Mouse (Mus musculus): Measurements from ENCODE around the gene Bora. TPM values are rescaled to one million over a fixed set of nuclear protein-coding genes. Genes with fewer than 3 reads are reported as not detected.

Bora gene
- 12.4 and 13.8 TPM in 2 replicates for polyA plus RNA-seq (2015; fragmentation: Nextera tagmentation; extraction: Ambion mirVana)

DNA sequence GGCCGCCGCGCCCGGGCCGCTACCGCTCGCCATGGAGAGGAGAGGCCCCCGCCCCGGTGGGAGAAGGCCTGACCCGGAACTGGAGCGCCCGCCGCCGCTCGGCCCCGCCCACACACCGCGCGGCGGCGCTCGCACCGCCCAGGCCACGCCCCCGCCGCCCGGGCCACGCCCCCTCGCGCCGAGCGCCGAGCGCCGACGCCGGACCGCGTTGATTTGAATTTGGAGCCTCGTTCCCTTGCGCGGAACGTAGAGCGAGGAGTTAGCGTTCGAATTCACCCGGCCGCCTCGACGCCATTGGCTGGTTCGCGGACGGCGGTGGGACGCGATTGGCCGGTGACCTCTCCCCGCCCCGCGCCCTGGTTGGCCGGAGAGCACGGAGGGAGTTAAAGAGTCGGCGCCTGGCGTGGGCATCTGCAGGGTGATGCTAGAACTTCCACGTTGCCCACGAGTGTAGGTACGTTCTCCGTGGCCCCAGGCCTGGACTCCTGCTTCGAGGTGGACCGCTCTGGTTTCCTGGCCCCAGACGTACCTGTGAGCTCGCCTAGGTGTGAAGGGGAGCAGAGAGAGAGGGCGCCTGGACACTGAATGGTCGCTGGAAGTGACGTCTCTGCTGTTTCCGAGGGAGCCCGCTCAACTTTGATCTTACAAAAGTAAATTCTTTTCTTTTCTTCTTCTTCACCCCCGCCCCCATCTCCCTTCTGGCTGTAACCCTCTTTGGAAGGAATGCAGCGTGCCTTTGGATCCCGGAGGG lies at the start of gene Bora, which contains the start of gene Mzt1:
TSS of gene Bora (plus strand) at position 192 of the 751 bp plus-strand sequence.
TSS of gene Mzt1 (minus strand) at position 104 of the 751 bp plus-strand sequence.
- Histone ChIP-seq H3K4me2 (replicated peaks; ENCODE audit: low read depth) (peak within 1 kb of the TSS; percentile 83), H3K27ac (replicated peaks) (peak within 1 kb of the TSS; percentile 94), H3K9me3 (ENCODE audit: control insufficient read depth, low read length) (no peaks in the 10 kb centered on the region), H3K4me1 (replicated peaks; ENCODE audit: control insufficient read depth, insufficient read depth) (peaks cover 5% of the 10 kb centered on the region; the same call in 1 of the 2 replicates), H3K4me3 (ENCODE audit: low read depth, low read length) (peak within 1 kb of the TSS; percentile 95), H3K9ac (ENCODE audit: low read length) (peak within 1 kb of the TSS; percentile 91), H3K36me3 (ENCODE audit: control insufficient read depth, insufficient read depth, low read length) (no peaks in the 10 kb centered on the region), H3K27me3 (ENCODE audit: control insufficient read depth, insufficient read depth, low read length) (no peaks in the 10 kb centered on the region)
- DNase-seq (ENCODE audit: low spot score), result peak; percentile 94
- ATAC-seq (ENCODE audit: low FRiP score, low TSS enrichment), result peak; percentile 97
- WGBS, result under 1% methylated on average over 71 of the region's 81 CpGs
- TF ChIP-seq EP300 (optimal IDR thresholded peaks at IDR 0.05) (no peak), CTCF (IDR thresholded peaks at IDR 0.05; ENCODE audit: low read depth) (no peak)

DNA sequence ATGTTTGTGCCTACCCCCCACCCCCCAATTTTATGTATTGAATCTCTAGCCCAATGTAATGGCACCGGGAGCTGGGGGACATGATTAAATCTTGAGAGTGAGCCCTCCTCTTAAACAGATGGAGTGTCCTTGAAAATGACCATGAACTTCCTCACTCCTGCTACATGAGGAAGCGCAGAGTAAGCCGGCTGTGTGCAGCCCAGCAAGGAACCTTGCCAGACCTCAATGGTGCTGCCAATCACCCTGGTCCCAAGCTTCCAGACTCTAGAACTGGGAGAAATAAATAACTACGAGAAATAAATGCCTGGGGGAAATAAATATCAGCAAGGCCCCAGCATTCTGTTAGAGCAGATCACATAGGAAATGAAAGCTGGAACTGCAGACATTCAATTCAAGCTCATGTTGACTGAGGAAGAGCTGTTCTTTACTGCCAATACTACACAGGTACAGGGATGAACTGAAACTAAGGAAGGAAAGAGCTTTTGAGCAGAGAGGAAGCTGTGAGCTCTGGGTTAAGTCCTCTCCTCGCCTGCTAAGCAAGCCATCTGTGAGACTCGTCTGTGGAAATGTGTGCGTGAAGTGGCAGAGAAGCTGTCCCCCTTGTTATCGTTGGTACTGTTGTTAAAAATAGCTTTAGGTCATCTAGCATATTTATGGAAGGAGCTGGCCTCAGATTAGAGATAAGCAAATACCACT lies 35.6 kb upstream of the Bora start:
- Histone ChIP-seq H3K4me1 (replicated peaks; ENCODE audit: control insufficient read depth, insufficient read depth) (no peaks in the 10 kb centered on the region), H3K4me2 (replicated peaks; ENCODE audit: low read depth) (no peak overlapping the region), H3K4me3 (ENCODE audit: low read depth, low read length) (no peak overlapping the region), H3K27me3 (ENCODE audit: control insufficient read depth, insufficient read depth, low read length) (no peaks in the 10 kb centered on the region), H3K9ac (ENCODE audit: low read length) (no peak overlapping the region), H3K9me3 (ENCODE audit: control insufficient read depth, low read length) (no peaks in the 10 kb centered on the region), H3K27ac (replicated peaks) (no peak overlapping the region), H3K36me3 (ENCODE audit: control insufficient read depth, insufficient read depth, low read length) (no peaks in the 10 kb centered on the region)
- ATAC-seq (ENCODE audit: low FRiP score, low TSS enrichment), result no peak
- TF ChIP-seq CTCF (IDR thresholded peaks at IDR 0.05; ENCODE audit: low read depth), result no peak
- no peak for TF ChIP-seq EP300 (optimal IDR thresholded peaks at IDR 0.05)
- DNase-seq (ENCODE audit: low spot score), result no peak
- WGBS, result 47% methylated on average over 8 of the region's 8 CpGs

- Histone ChIP-seq H3K4me3 (ENCODE audit: low read depth, low read length) (no peak overlapping the region), H3K4me1 (replicated peaks; ENCODE audit: control insufficient read depth, insufficient read depth) (no peaks in the 10 kb centered on the region), H3K9me3 (ENCODE audit: control insufficient read depth, low read length) (no peaks in the 10 kb centered on the region), H3K27ac (replicated peaks) (no peak overlapping the region), H3K9ac (ENCODE audit: low read length) (no peak overlapping the region), H3K27me3 (ENCODE audit: control insufficient read depth, insufficient read depth, low read length) (no peaks in the 10 kb centered on the region), H3K4me2 (replicated peaks; ENCODE audit: low read depth) (no peak overlapping the region), H3K36me3 (ENCODE audit: control insufficient read depth, insufficient read depth, low read length) (no peaks in the 10 kb centered on the region)
- 42% methylated on average over 2 of the region's 2 CpGs for WGBS
- ATAC-seq (ENCODE audit: low FRiP score, low TSS enrichment) (no peak), DNase-seq (ENCODE audit: low spot score) (no peak)
- TF ChIP-seq CTCF (IDR thresholded peaks at IDR 0.05; ENCODE audit: low read depth) (no peak), EP300 (optimal IDR thresholded peaks at IDR 0.05) (no peak)
Observed at GRCm38 (mm10) chr14:99010920-99011313, 35.1 kb upstream of the Bora start.

- no peak overlapping the region for H3K9ac ChIP-seq (ENCODE audit: low read length)
- H3K27ac ChIP-seq (replicated peaks), result no peak overlapping the region
- WGBS, result 64% methylated on average over 7 of the region's 7 CpGs
- H3K4me3 ChIP-seq (ENCODE audit: low read depth, low read length), result no peak overlapping the region
- no peak overlapping the region for H3K4me2 ChIP-seq (replicated peaks; ENCODE audit: low read depth)
- H3K4me1 ChIP-seq (replicated peaks; ENCODE audit: control insufficient read depth, insufficient read depth), result no peaks in the 10 kb centered on the region
- no peaks in the 10 kb centered on the region for H3K36me3 ChIP-seq (ENCODE audit: control insufficient read depth, insufficient read depth, low read length)
- ATAC-seq (ENCODE audit: low FRiP score, low TSS enrichment) (no peak), DNase-seq (ENCODE audit: low spot score) (no peak)
- TF ChIP-seq EP300 (optimal IDR thresholded peaks at IDR 0.05) (no peak), CTCF (IDR thresholded peaks at IDR 0.05; ENCODE audit: low read depth) (no peak)
- no peaks in the 10 kb centered on the region for H3K27me3 ChIP-seq (ENCODE audit: control insufficient read depth, insufficient read depth, low read length)
- no peaks in the 10 kb centered on the region for H3K9me3 ChIP-seq (ENCODE audit: control insufficient read depth, low read length)
Observed at GRCm38 (mm10) chr14:99018691-99019090, 27.3 kb upstream of the Bora start.

DNA sequence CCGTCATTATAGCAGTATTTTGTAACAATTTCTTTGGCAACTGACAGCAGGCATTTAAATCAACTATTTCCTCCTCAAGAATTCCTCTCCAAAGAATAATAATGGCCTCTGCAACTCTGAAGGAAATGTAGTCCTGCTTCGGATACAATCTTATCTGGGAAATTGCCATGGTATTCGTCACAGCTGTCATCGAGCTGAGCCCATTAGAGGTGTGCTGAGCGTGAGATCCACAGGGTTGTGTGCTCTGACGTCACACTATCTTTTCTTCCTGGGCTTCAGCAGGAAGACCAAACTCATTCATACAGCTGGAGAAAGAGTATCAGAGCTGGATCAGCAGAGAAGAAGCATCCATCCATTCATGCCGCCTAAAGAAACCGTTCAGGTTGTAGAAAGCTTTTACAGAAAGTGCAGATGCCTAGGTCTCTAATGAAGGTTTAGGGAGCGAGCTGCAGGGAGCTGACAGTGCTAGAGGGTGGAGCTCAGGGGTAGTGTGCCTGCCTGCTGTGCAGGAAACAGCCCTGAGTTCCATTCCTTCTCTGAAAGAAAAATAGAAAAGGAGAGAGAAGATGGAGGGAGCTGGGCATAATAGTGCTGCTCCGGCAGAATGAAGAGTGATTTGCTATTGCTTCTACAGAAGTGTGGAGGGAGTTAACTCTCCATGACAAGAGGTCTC lies 26.8 kb upstream of the Bora start:
- Histone ChIP-seq H3K4me1 (replicated peaks; ENCODE audit: control insufficient read depth, insufficient read depth) (no peaks in the 10 kb centered on the region), H3K4me3 (ENCODE audit: low read depth, low read length) (no peak overlapping the region), H3K9me3 (ENCODE audit: control insufficient read depth, low read length) (no peaks in the 10 kb centered on the region), H3K27ac (replicated peaks) (no peak overlapping the region), H3K27me3 (ENCODE audit: control insufficient read depth, insufficient read depth, low read length) (no peaks in the 10 kb centered on the region), H3K36me3 (ENCODE audit: control insufficient read depth, insufficient read depth, low read length) (no peaks in the 10 kb centered on the region), H3K9ac (ENCODE audit: low read length) (no peak overlapping the region), H3K4me2 (replicated peaks; ENCODE audit: low read depth) (no peak overlapping the region)
- TF ChIP-seq EP300 (optimal IDR thresholded peaks at IDR 0.05), result no peak
- TF ChIP-seq CTCF (IDR thresholded peaks at IDR 0.05; ENCODE audit: low read depth), result no peak
- no peak for ATAC-seq (ENCODE audit: low FRiP score, low TSS enrichment)
- DNase-seq (ENCODE audit: low spot score), result no peak
- 41% methylated on average over 10 of the region's 10 CpGs for WGBS
